Mouse (Mus musculus) liver, embryonic 14.5 days (tissue): ENCODE results near the gene Abcc1. TPM values are rescaled to one million over a fixed set of nuclear protein-coding genes. Genes with fewer than 3 reads are reported as not detected.

Experiments used
- ATAC-seq: fragments of 200-750 bp; cut with Nextera tagmentation; 2 replicates; pipeline ENCODE4 v1.8.0; 2017; ENCODE audit warnings: moderate number of reproducible peaks, mild to moderate bottlenecking, moderate library complexity; ENCODE audit not compliant: insufficient read depth
- DNase-seq, 3 experiments: peaks; one replicate each; pipeline ENCODE4 v3.0.0-alpha.2; 2012 to 2013; ENCODE audit warnings: low read depth in 3 of 3, low spot score in 3 of 3
- H3K27ac ChIP-seq: fragments of 300-500 bp; sonication (generic); 2 replicates; pipeline ENCODE4 v1.5.1; 2014; ENCODE audit warnings: moderate library complexity, mild to moderate bottlenecking, control low read depth, inconsistent platforms
- H3K27me3 ChIP-seq: fragments of 300-500 bp; sonication (generic); 2 replicates; pipeline ENCODE4 v1.6.1; 2014; ENCODE audit warnings: mild to moderate bottlenecking, low read length, moderate library complexity; ENCODE audit not compliant: control insufficient read depth, insufficient read depth
- H3K36me3 ChIP-seq: fragments of 300-500 bp; sonication (generic); replicated peaks from 2 replicates; pipeline ENCODE4 v1.6.1; 2014; ENCODE audit warnings: low read depth; ENCODE audit not compliant: control insufficient read depth, insufficient read depth
- H3K4me1 ChIP-seq, 2 experiments: fragments of 200-500 bp in 1 of 2; fragments of 300-500 bp in 1 of 2; sonication (generic) in 1 of 2; replicated peaks; 2 replicates each; pipeline ENCODE4 v1.6.1; 2012 to 2014; ENCODE audit warnings: antibody characterized with exemption in 1 of 2, inconsistent platforms in 1 of 2, low read length in 1 of 2; ENCODE audit not compliant: control insufficient read depth in 2 of 2, insufficient read depth in 2 of 2
- H3K4me2 ChIP-seq: fragments of 300-500 bp; sonication (generic); 2 replicates; pipeline ENCODE4 v1.6.1; 2014; ENCODE audit warnings: low read depth, mild to moderate bottlenecking, control low read depth, moderate library complexity
- H3K4me3 ChIP-seq, 2 experiments: fragments of 200-500 bp in 1 of 2; fragments of 300-500 bp in 1 of 2; sonication (generic) in 1 of 2; 2 replicates each; pipeline ENCODE4 v1.5.1; 2012 to 2014; ENCODE audit warnings: low read depth in 2 of 2, low read length in 2 of 2, mild to moderate bottlenecking in 2 of 2, control low read depth in 1 of 2, inconsistent platforms in 1 of 2, moderate library complexity in 1 of 2; ENCODE audit not compliant: insufficient read depth in 1 of 2
- H3K9ac ChIP-seq: fragments of 300-500 bp; sonication (generic); replicated peaks from 2 replicates; pipeline ENCODE4 v1.6.1; 2014; ENCODE audit warnings: mild to moderate bottlenecking, control low read depth, moderate library complexity
- H3K9me3 ChIP-seq: fragments of 300-500 bp; sonication (generic); 2 replicates; pipeline ENCODE4 v1.6.1; 2016; ENCODE audit warnings: low read length, mixed read lengths; ENCODE audit not compliant: control insufficient read depth
- CTCF ChIP-seq: IDR thresholded peaks from 2 replicates; pipeline ENCODE4 v1.5.1; 2016; ENCODE audit warnings: antibody characterized with exemption, low read depth, control low read depth
- EP300 ChIP-seq: IDR thresholded peaks from 2 replicates; pipeline ENCODE4 v1.6.1; 2016; ENCODE audit warnings: antibody characterized with exemption, low read depth
- WGBS: fragments of 180-500 bp; shearing (Covaris S2); extraction: QIAGEN DNeasy Blood & Tissue Kit; methylation state at CpG from one replicate; pipeline ENCODE4 v1.1.7; 2014; ENCODE audit not compliant: insufficient replicate concordance; 5-methylcytosine and 5-hydroxymethylcytosine counted together
- polyA plus RNA-seq, 2 experiments: library from polyadenylated mRNA; depleted of rRNA in 1 of 2; stranded (reverse) in 1 of 2; unstranded in 1 of 2; fragments of >200 nt; fragmentation: Nextera tagmentation in 1 of 2; extraction: Ambion mirVana in 1 of 2; gene quantifications; 2 replicates each; pipeline versions ENCODE4 v1.2.1 to v1.2.3; 2012 to 2014

Abcc1 gene
- polyA plus RNA-seq, 2 experiments, result 1.9 to 2.4 TPM

DNA sequence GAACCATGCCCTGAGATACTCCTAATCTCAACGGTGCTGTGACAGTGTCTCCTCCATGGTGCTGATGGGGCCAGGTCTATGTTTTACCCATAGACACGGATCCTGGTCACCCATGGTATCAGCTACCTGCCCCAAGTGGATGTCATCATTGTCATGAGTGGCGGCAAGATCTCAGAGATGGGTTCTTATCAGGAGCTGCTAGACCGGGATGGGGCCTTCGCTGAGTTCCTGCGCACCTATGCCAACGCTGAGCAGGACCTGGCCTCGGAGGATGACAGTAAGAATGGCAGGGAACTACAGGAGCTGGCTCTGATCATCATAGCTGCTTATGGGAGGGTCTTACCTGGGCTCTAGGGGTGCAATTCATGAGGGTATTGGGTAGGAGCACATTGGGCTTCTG is 86.9 kb downstream of the Abcc1 start:
- no peak for DNase-seq
- H3K36me3 ChIP-seq, result no peaks in the 10 kb centered on the region
- ATAC-seq, result no peak
- H3K27me3 ChIP-seq, result no peaks in the 10 kb centered on the region
- peaks cover 0 to 5% of the 10 kb centered on the region in 2 experiments; a peak in 2 of 4 replicates for H3K4me1 ChIP-seq
- H3K4me3 ChIP-seq, result no peak overlapping the region
- 75% methylated on average over 8 of the region's 8 CpGs for WGBS
- H3K4me2 ChIP-seq, result no peak overlapping the region
- no peaks in the 10 kb centered on the region for H3K9me3 ChIP-seq
- H3K27ac ChIP-seq, result no peak overlapping the region
- no peak for TF ChIP-seq CTCF
- no peak for TF ChIP-seq EP300
- no peak overlapping the region for H3K9ac ChIP-seq

DNA sequence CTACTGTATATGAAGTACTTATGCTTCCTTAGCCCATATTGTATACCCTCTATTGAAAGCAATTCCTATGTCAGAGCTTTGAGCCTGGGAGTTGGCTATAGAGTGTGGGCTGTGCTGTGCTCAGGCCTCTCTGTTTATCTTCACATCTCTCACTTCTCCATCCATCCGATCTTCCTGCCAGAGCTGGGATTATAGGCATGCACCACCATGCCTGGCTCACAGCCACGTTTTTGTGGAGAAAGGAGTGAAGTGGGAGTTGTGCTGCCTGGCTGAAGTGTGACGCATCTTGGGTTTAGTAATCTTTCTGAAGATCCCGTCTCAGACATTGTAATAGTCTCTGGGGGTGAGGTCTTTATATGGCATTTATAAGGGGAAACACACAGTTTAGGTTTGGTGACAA is 88.5 kb downstream of the Abcc1 start:
- TF ChIP-seq CTCF (no peak), EP300 (no peak)
- no peak overlapping the region for H3K9ac ChIP-seq
- ATAC-seq (no peak), DNase-seq (no peak)
- 68% methylated on average over 4 of the region's 4 CpGs for whole genome bisulfite sequencing
- H3K36me3 ChIP-seq, result no peaks in the 10 kb centered on the region
- no peaks in the 10 kb centered on the region for H3K9me3 ChIP-seq
- H3K27ac ChIP-seq, result no peak overlapping the region
- H3K4me2 ChIP-seq, result no peak overlapping the region
- peaks cover 0 to 10% of the 10 kb centered on the region in 2 experiments; a peak in 2 of 4 replicates for H3K4me1 ChIP-seq
- no peak overlapping the region for H3K4me3 ChIP-seq
- no peaks in the 10 kb centered on the region for H3K27me3 ChIP-seq

DNA sequence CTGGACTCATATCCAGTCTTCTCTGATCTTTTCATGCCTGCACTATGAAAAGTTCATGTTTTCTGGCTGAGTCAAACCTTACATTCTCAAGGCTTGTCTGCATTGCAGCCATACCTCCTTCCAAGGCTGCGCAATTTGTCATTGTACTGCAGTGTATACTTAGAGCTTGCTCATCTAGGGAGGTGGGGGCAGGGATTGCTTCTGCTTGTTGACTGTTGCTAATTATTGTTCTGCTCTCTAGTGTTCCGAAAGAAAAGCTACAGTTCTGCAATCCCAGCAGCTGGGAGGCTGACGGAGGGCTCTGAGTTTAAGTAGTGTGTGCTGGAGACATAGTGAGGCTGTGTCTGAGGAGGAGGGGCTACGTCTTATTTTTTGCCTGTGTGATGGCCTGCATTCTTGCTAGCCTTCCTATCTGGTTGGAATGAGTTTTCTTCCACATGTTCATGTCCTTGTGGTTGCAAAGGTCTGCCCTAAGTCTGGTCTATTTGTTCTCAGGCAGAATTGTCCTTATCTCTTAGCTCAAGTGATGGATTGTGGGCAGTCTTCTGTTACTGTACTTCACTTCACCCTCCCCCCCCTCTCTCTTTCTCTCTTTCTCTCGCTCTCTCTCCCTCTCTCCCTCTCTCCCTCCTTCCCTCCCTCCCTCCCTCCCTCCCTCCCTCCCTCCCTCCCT is 90.2 kb downstream of the Abcc1 start:
- ATAC-seq (no peak), DNase-seq (no peak)
- Histone ChIP-seq H3K9ac (no peak overlapping the region), H3K4me3 (no peak overlapping the region), H3K27me3 (no peaks in the 10 kb centered on the region), H3K36me3 (no peaks in the 10 kb centered on the region), H3K27ac (no peak overlapping the region), H3K4me1 (peaks cover 0 to 10% of the 10 kb centered on the region in 2 experiments; a peak in 2 of 4 replicates), H3K4me2 (no peak overlapping the region), H3K9me3 (no peaks in the 10 kb centered on the region)
- WGBS, result 42% methylated on average over 5 of the region's 5 CpGs
- no peak for TF ChIP-seq CTCF
- no peak for TF ChIP-seq EP300

DNA sequence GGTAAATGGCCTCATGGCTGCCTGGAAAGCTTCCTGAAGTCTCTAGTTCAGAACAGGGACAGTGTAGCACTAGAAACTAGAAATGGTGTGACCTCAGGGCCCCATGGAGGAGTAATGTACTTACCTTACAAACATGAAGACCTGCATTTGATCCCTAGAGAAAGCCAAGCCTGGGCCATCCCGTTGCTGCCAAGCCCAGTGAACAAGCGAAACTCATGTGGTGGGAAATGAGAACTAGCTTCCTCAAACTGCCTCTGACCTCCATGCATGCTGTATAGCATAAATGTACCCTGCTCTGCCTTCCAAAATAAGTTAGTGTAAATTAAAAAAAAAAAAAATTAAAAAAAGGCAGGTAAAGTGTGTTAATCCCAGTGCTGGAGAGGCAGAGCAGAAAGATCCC is 101.2 kb downstream of the Abcc1 start:
- ATAC-seq (no peak), DNase-seq (no peak)
- TF ChIP-seq CTCF, result no peak
- no peak for TF ChIP-seq EP300
- H3K4me2 ChIP-seq, result no peak overlapping the region
- 62% methylated on average over 2 of the region's 2 CpGs for WGBS
- H3K9me3 ChIP-seq, result no peaks in the 10 kb centered on the region
- no peak overlapping the region for H3K27ac ChIP-seq
- no peak overlapping the region for H3K4me3 ChIP-seq
- H3K27me3 ChIP-seq, result no peaks in the 10 kb centered on the region
- H3K36me3 ChIP-seq, result no peaks in the 10 kb centered on the region
- H3K4me1 ChIP-seq, result no peaks in the 10 kb centered on the region
- no peak overlapping the region for H3K9ac ChIP-seq

DNA sequence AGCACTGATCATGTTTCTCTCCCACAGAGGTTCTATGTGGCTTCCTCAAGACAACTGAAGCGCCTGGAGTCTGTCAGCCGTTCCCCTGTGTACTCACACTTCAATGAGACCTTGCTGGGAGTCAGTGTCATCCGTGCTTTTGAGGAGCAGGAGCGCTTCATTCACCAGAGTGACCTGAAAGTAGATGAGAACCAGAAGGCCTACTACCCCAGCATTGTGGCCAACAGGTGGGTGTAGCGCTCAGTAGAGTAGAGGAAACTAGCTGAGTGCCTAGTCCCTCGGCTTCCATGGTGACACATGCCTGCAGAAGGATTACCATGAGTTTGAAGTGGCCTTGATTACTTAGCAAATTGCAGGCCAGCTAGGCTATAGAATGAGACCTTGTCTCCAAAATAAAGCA is 103.7 kb downstream of the Abcc1 start:
- H3K27ac ChIP-seq, result no peak overlapping the region
- no peak overlapping the region for H3K4me2 ChIP-seq
- 80% methylated on average over 6 of the region's 6 CpGs for WGBS
- no peaks in the 10 kb centered on the region for H3K9me3 ChIP-seq
- no peaks in the 10 kb centered on the region for H3K27me3 ChIP-seq
- no peak for TF ChIP-seq CTCF
- no peak for TF ChIP-seq EP300
- H3K4me1 ChIP-seq, result no peaks in the 10 kb centered on the region
- H3K36me3 ChIP-seq, result no peaks in the 10 kb centered on the region
- no peak for DNase-seq
- H3K9ac ChIP-seq, result no peak overlapping the region
- H3K4me3 ChIP-seq, result no peak overlapping the region
- no peak for ATAC-seq
